Mouse (Mus musculus) right cerebral cortex, postnatal 10 days (tissue): ENCODE results near the gene Pdxdc1.
A peak's percentile ranks its signal among the peaks of the same experiment; 100 is the strongest.

ENCODE experiments used
- DNase-seq, 2 experiments: peaks; one replicate each; pipeline ENCODE4 v3.0.0; 2021; ENCODE audit warnings: low spot score in 2 of 2

The Pdxdc1 gene

DNA sequence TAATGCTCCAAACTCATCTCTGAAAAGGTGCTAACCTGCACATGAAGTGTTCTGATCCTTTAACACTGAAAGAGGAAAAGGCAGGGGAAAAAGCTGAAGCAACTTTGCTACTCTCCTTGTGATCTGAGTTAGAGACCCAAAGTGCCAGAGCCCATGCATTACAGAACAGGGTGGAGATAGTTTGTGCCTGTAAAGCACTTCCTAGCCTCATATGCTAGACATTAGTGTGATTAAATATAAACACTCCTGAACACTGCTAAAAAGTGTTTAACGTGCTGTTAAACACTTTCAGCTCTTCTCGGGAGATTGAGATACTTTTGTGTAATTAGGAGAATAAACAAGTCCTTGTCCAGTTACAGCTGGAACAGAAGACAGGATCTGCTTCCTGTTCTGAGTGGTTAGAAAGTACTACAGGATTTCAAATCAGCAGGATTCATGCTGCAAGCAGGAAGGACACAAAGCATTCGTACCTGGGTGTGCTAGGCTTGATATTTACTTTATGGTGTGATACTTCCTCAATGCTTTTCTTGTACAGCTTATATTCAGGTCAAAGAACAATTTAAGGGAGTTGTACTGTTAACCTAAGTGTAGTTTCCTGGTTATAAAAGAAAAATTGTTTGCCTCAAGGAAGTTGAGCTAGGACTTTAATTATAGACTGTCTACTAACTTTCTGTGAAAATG lies 19.7 kb downstream of the Pdxdc1 start:
- DNase-seq: no peak

DNA sequence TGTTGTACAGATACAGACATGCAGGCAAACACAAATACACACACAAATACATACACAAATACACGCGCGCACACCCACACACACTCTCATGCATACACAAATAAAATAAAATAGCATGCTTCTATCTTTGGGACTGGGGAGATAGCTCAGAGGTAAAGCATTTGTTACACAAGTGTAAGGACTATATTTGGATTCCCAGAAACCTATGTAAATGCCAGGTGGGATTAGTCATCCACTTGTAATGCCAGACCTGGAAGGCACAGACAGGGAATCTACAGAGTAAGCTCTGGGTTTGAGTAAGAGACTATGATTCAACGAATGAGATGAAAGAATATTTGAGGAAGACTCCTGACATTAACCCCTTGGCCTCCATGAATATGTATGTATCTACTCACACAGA lies 27.4 kb downstream of the Pdxdc1 start:
- DNase-seq: no peak

DNA sequence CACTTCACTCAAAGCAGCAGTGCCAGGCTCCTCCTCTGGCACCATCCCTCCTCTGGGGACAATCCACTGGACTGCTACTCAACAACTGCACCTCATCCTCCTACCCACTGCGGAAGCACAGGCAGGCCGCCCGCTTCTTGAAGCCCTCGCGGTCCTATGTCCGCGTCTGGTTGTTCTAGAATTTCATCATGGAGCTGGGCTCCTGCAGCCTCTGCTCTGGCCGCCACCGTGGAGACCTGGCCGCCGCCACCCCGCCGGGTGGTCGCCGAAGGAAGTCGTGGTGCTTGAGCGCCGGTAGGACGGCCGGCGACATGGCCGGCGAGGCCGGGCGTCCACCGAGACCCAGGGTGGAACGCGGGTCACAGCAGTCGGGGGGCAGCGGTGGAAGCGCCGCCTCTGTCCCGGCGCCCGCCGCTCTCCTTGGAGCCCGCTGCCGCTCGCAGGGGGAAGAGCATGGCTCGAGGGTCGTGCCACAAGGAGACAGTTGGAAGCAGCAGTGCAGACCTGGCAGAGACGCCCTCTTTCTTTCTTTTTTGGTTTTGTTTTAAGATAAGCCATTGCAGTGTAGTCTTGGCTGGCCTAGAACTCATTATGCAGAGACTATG lies 34.9 kb downstream of the Pdxdc1 start:
- DNase-seq: peak; percentile 27

DNA sequence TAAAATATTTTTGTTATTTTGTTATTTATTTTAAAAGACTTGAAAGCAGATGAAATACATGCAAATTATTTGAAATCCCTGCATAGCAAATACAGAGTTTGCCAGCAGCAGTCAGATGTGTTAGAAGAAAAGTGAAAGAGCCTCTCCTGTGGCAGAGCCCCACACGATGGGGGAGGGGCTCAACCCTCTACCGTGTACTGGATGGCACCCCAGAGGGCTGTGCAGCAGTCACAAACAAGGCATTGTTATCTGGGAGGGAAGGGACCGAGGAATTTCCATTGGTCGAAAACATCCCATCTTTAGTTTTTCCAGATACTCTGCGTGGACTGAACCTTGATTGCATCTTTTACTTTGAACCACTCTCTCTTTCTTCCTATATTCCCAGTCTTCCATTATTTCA lies 35.5 kb downstream of the Pdxdc1 start:
- peak; percentile 35 to 49 for DNase-seq

DNA sequence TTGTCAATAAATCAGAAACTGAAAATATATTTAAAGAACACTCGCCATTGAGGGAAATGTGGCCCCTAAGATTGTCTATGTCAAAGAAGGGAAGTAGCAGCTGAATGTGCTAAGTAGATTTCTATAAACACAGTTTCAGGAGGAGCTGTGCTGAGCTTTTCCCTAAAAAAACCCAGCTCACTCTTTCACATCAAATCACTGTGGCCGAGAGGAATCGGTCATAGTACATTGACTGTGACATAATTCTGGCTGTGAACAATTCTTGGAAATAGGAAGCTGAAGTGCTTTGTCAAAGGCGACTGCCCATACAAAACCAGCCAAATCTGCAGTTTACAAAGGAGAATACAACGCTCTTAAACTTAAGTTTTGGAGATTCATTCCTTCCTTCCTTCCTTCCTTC lies 36.3 kb downstream of the Pdxdc1 start:
- no peak for DNase-seq

DNA sequence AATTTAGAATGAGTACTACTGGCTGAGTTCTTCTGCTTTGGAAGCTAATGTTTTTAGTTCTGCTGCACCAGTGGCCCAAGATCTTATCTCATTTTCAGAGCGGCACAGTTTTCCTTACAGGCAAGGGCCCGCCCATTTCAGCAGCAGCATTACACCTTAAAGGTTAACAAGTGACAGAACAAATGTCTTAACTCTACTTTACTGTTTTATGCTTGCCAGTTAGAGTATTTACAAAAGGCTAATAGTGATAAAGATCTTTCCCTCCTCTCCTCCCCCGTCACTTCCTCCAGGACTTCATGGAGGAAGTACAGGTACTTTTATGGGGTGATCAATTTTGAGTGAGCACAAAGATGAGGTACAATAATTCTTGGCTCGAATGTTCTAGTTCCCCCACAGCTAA lies 36.9 kb downstream of the Pdxdc1 start:
- DNase-seq: no peak

DNA sequence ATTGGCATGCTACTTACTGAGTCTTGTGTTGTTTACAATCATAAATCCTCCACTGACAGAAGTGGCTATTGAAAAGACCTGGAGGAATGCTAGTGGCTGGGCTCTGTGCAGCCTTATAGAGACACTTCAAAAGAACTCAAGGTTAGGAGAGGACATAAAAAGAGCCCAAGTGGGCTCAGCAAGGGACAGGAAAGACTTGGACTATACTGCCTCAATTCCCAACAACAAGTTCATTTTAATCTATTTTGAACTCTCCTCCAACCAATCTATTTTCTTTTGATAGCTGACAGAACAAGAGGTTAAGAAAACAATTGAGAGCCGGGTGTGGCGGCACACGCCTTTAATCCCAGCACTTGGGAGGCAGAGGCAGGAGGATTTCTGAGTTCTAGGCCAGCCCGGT lies 49.0 kb downstream of the Pdxdc1 start:
- DNase-seq: no peak

DNA sequence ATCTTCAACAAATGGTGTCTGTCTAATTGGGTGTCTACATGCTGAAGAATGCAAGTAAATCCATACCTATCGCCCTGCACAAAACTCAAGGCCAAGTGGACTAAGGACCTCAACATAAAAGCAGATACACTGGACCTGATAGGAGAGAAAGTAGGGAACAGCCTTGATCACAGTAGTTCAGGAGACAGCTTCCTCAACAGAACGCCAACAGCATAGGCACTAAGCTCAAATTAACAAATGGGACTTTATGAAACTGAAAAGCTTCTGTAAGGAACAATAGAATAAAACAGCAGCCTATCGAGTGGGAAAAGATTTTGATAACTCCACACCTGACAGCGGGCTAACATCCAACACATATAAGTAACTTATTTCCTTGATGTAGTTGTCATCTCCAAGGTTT lies 51.5 kb downstream of the Pdxdc1 start:
- no peak for DNase-seq

DNA sequence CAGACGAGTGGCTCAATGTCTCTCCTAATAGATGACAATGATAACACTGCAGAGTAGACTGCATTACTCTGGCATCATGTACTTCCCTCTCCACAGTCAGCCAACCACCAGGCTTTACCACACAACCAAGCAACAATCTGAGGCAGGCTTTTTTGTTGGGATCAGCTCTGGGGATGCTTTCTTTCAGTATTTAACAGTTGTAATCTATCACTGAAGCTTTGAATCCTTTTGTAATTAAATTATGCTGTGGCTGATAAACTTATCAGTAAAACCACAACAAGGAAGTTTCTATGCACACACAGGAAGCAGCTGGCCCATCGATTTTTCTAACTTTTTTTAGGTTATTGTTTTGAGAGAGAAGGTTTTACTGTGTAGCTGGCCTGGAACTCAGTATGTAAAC lies 54.6 kb downstream of the Pdxdc1 start:
- no peak for DNase-seq

DNA sequence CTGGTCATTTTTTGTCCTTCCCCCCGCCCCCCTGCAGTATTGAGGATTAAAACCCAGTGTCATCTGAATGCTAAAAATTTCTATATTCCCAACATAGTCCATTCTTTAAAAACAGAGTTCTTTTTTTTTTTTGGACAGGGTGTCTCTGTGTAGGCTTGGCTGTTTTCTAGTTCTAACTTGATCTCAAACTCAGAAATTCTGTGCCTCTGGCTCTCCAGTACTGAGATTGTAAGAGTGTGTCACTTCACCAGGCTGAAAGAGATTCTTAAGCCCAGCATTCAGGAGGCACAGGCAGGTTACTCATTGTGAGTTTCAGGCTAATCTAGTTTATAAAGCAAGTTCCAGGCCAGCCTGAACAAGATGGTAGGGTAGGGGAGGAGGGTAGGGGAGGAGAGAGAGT lies 56.3 kb downstream of the Pdxdc1 start:
- no peak for DNase-seq

DNA sequence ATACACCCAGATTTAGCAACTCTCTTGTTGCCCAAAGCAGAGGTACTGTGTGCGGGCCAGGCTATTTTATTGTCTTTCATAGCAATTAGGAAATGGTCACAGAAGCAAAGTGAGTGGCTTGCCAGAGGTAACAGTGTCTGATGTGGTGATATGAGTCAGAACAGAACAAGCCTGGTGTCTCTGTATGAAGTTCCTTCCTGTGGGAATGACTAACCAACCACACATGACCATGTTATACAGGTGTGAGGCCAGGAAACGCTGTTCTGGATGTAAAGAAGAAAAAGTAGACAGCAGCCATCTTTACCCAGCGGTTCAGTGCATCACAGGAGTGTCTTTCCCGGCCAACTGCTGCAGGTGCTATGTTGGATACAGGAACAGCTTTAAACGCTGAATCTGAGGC lies 57.9 kb downstream of the Pdxdc1 start:
- no peak for DNase-seq

DNA sequence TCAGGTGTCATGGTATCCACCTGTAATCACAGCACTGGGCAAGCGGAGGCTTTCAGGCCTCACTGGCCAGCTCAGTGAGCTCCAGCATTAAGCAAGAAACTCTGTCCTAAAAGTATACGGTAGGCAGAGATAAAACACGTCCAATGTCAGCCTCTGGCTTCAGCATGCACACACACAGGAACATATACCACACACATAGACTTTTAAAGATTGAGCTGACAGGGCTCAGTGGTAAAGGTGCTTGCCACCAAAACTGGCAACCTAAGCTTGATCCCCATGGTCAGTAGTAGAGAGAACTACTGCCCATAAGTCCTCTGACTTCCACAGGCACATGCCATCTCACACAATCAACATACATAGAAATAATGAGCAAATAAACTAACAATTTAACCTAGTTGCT lies 62.0 kb downstream of the Pdxdc1 start:
- DNase-seq: no peak

DNA sequence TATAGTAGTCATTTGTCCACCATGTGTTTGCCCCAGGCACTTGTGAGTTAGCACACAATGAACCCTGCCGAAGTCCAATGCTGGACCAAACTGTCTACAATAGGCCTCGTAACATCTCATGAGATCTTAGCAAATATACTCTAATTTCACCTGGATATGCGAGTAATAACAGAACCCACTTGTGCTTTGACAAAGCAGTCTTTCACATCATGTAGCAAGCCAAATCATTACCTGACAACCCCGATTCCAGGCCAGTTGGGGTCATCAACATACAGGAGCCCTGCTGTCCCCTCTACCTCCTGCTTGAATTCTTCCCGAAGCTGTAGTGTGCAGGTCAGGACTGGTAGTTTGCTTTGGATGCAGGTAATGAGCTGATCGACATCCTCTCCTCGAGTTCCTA lies 62.9 kb downstream of the Pdxdc1 start:
- no peak for DNase-seq

DNA sequence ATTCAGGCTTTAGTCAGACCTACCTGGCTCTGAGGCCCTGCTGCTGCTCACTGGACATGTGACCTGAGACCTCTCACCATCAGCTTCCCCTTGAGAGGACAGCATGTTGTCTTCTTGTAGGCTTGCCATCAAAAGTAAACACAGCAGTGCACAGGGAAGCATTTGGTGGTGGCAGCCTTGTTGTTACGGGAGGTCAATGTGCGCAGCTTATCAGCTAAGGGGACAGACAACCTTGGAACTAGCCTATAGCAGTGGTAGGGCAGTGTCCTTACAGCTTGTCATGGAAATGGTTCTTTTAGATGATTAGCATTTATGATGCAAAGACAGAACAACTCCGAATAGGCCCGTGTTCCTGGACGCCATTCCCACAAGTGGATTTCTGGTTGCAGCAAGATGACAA lies 68.5 kb downstream of the Pdxdc1 start:
- DNase-seq: no peak

DNA sequence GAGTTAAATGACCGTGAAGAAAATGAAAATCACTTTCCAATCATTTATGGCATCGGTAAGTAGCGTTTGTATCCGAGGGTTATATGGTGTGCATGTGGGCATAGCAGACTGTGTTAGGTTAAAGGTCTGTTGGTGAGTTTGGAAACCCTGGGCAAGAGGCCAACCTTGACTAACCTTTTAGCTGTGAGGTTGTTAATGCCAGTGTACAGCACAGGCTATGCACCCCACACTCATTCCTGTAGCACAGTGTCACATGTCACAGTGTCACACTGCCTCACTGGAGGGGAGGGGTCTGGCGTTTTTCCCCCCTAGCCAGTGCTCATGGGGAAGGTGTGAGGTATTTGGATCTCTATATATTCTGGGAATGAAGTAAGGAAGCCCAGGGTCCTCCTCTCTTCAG lies 71.3 kb downstream of the Pdxdc1 start:
- DNase-seq: peak in 1 of 2 experiments; percentile 26

DNA sequence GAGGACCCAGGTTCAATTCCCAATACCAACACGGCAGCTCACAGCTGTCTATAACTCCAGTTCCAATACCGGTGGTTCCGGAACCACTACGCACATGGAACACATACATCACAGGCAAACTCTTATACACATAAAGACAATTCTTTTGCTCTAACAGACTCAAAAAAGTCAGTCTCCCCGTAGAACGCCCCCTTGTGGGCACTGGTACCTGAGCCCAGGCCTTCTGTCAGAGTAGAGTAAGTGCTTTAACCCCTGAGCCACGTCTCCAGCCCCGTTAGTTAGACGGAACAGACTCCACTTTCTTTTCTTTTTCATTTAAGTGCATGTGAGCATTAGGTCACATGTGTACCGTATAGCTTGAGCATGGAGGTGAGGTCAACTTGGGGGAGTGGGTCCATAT lies 72.5 kb downstream of the Pdxdc1 start:
- DNase-seq: peak in 1 of 2 experiments; percentile 20

DNA sequence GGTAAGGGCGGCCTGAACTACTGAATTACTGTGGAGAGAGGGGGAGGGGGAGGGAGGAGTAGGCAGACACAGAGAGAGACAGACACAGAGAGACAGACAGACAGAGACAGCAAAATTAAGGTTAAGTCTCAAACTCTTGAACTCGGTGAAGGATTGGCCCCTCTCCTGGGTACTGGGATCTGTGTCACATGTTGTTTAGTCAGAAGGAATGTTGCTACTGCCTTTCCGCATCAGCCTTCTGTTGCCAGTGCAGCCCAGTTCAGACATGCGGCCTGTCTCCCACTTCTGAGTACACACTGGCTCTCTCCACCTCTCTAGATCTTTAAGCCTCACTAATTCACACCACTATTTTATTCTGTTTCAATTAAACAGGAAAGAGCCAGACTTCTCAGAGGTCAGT lies 76.4 kb downstream of the Pdxdc1 start:
- peak in 1 of 2 experiments; percentile 17 for DNase-seq

DNA sequence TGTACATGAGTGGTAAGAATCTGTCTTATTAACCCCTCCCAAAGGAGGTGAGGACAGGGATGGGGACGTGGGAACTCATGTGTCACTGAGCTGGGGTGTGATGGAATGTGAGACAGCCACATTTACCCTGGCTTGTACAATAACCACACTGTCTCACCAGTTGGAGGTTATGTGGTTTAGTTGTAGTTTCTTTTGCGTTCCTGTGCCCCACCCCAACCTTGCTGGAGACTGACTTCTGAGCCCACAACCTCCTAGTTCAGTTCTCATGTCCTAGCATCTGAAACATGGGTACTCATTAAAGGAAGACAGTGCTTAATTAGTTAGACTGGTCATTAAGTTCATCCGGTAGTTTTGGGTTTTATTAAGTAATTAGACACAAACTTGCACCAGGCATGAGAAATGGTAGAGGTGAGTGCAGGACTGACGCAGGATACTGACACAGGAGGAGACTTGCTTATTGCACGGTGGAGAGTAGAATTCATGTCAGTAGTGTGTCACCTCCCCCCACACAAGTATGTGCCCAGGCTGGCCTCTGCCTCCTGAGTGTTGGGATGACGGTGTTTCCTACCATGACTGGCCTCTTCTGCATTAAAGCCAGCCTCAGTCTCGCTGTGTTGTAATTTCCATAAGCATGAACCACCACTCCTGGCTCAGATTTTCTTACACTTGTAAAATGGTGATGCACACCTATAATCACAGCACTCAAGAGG lies 77.0 kb downstream of the Pdxdc1 start:
- no peak for DNase-seq

DNA sequence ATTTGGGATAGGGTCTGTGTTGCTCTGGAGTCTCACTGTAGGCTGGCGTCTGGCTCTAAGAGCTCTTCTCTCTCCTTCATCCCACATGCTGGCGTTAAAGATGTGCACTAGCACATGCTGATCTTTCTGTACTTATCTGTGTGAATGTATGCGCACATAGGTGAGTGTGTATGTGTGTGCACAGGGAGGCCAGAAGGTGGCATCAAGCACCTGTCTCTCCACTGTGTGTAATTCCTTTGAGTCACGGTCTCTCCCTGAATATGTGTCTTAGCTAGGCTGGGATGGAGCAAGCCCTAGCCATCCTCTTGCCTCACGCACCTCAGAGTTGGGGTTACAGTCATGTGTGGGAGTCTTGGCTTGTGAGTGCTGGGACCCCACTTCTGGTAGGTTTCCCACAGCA lies 82.2 kb downstream of the Pdxdc1 start:
- DNase-seq: no peak

DNA sequence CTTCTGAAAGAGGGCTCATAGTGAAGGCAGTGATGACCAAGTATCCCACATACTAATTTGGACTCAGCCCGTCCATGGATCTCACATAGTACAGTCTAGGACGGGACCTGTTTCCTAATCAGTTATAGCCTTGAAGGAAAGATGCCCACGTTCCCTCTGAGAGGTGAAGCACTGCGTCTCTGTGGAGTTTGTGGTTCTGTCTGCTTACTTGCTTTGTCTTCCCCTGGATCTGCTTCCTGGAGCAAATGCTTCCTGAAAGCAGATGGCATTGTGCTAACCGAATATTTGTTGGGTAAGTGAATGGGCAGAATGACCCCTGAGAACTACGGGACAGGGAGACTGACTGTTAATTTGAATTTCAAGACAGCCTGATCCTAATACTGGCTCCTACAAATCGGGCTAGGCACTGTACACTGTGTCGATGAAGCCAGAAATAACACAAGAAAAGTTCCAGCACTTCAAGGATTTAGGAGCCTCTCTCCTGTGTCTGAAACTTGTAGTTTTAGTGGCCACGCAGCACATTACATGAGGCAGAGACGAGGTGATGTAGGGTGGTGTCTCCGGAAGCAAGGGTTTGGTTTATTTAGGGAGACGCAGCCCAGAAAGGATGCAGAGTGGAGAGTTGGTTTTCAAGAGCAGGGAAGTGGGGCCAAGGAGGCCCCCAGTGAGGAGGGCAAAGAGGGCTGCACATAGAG lies 83.0 kb downstream of the Pdxdc1 start:
- peak in 1 of 2 experiments; percentile 25 for DNase-seq

DNA sequence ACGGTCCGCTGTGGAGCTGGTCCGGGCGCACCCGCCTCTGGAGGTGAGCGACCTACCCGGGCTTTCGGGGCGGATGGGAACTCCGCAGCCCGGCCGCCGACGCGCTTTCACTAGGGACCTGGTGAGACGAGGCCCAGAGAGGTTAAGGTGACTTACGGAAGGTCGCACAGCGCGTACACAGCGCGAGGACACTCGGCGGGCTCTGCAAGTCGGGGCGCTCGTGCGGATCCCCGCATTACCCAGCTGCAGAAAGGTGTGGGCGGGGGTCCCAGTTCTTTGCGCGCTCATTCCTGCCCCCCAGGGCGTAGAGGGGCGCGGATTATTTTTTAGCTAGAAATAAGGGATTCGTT lies 83.6 kb downstream of the Pdxdc1 start:
- DNase-seq: no peak

DNA sequence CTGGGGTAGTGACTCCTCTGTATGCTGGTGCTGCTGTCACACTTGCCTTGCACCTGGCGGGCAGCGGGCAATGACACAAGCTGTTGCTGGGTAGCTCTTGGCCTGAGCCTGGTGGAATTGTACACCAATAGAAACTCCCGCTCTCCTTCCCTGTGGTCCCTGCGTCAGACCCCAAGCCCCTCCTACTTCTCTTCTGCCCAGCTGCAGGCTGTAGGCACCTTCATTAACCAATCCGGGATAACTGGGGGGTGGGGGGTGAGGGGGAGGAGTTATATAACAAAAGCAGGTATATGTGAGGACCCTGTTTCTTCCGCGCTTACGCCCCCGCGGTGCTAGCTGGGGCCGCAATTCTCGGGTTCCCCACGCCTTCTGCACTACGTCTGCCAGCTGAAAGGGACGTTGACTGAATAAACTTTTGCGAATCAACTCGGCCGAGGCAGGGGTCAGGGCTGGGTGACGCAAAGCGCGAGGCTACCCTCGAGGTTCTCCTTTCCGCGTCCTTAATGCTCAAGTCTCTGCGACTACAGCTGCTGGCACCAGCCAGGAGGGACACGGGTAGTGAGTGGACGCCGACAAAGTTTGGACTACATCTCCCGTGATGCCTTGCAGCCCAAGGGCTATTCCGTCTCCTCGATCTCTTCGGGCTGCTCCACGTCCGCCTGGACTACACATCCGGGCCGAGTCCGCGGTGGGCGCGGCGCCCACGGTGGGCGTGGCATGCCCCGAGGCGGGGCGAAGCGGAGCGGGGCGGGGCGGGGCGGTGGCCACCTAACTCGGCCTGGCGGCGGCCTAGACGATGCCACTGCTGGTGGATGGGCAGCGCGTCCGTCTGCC lies 84.2 kb downstream of the Pdxdc1 start, which contains the start of gene Ntan1:
Ntan1 (plus strand) TSS at position 286 of the 834 bp plus-strand sequence.
- peak; percentile 97 for DNase-seq
